Mouse (Mus musculus): Measurements from ENCODE around the gene Ppp1r35.
A peak's percentile ranks its signal among the peaks of the same experiment; 100 is the strongest.

Gene Ppp1r35

DNA sequence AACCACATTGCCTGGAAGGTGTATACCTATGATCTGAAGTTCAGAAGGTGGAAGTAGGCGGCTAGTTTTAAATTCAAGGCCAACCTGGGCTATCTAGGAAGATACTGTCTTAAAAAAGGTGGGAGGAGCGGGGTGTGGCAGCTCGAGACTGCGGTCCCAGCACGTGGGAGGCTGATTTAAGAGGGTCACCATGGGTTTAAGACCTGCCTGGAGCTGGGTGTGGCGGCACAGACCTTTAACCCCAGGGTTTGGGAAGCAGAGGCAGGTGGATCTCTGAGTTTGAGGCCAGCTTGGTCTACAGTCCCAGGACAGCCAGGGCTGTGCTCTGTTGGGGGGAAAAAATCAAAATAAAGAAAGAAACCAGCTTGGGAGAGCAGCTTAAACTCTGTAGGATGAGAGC, 26.7 kb upstream of the Ppp1r35 start:
- no peak for DNase-seq

- no peak for DNase-seq
These were observed 25.4 kb upstream of the Ppp1r35 start for GRCm38 (mm10) chr5:137753111-137753832.

DNA sequence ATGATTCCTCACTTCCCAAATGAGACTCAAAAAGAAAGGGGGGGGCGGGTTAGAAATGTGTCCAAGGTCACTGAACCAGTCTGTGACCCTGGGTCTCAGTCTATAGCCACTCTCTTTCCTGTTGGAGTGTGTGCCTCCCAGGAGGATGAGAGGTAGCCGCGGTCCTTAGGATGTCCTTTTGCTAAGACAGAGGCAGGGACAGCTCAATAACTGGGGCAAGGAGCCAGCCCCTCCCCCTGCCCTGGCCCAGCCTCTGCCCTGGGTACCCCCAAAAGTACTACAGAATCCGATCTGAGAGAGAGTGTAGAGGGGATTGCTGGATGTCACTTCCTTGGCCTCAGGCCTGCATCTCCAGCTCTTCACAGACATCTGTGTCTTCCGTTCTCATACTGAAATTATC, 23.2 kb upstream of the Ppp1r35 start:
- DNase-seq: no peak

DNA sequence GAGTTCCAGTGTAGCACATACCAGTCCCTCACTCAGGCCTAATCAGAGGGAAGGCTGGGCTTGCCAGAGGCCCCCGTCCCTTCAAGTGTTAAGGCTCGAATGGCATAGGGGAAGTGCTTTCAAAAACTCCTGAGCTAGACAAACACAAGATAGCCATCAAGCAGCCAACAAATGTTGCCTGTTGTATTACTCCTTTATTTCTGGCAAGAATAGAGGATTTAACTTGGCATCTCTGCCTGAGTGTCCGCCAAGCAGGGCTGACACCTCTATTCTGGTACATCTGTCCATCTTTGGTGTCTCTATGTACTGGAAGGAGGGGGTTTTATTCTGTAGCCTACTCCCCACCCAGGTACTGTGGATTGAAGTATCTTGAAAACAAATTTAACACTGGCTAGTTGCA, 22.5 kb upstream of the Ppp1r35 start:
- DNase-seq: no peak

- DNase-seq: peak; percentile 86
These were observed 21.6 kb upstream of the Ppp1r35 start for GRCm38 (mm10) chr5:137756882-137757661.

GRCm38 (mm10) chr5:137757887-137758286, 20.8 kb upstream of the Ppp1r35 start:
- peak; percentile 89 for DNase-seq

GRCm38 (mm10) chr5:137758921-137759534, 19.6 kb upstream of the Ppp1r35 start:
- DNase-seq: no peak

DNA sequence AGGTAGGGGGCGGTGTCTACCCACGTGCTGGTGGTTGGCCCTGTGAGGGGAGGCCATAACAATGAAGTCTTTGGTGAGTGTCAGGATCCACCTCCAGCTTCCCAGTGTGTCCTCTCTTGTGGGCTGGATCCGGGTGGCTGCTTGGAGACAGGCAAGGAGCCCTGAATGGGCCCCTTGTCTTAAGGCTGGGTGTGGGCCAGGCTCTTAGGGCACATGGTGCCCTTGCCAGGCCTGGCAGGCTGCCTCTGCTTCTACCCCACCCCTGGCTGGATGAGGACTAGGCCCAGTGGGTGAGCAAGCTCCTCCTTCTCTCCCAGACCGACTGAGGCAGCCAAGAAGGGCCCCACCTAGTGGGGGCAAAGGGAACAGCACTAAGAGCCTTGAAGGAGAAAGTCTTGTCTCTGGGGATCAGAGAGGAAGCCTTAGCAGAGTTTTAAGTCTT, 18.7 kb upstream of the Ppp1r35 start:
- DNase-seq: peak; percentile 88

DNA sequence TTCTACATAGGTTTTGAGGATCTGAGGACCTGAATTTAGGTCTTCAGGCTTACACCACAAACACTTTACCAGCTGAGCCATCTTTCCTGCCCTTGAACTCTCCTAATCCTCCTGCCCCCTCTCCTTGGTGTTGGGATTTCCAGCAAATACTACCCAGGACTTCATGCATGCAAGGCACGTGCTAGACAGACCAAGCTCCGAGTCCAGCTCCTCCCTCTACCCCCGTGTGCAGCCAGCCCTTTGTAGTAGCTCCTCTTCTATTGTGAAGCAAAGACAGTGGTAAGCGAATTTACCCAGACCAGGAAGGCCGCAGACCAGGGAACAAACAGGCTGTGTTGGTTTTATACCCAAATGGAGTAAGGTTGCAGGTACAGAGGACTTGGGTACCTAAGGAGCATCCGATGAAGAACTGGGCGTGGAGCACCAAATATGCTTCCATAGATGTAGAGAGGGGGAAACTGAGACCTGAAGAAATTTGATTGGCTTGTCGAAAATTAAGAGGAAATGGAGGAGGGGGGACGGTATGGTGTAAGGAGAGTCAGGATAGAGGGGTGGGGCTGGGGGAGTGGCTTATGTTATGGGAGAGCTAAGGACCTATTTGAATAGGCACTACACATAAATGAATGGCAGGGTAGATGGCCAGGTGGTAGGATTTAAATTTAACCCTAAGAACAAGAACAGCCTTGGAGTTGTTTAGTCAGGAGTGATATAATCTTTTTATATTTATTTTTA, 13.9 kb upstream of the Ppp1r35 start:
- no peak for DNase-seq

DNA sequence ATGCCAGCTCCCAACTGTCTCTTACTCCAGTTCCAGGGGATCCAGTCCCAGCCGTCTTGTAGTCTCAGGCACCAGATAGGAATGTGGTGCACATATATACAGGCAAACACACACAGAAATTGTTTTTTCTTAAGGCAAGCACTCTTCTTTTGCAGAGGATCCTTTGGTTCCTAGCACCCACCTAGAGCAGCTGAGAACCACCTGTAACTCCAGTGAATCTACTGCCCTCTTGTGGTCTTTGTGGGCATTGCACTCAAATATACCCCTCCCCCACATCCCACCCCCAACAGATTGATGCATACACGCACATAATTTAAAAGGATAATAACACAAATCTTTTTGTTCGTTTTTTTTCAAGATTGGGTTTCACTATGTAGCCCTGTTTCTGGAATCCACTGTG, 12.4 kb upstream of the Ppp1r35 start:
- no peak for DNase-seq

DNA sequence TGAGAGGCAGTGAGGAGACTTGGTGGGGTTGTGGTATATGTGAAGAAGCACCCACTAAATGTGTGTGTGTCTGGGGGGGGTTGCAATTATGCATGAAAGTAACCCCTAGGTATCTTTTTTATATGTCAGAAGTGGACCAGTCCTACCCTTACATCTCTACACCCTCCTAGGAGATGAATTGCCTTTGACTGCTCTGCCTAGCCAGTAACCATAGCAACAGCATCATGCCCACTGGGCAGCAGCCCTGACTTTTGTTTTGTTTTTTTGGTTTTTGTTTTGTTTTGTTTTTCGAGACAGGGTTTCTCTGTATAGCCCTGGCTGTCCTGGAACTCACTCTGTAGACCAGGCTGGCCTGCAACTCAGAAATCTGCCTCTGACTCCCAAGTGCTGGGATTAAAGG, 10.2 kb upstream of the Ppp1r35 start:
- no peak for DNase-seq

GRCm38 (mm10) chr5:137770709-137771108, 7.9 kb upstream of the Ppp1r35 start:
- no peak for DNase-seq

- no peak for DNase-seq
These were observed 5.9 kb upstream of the Ppp1r35 start for GRCm38 (mm10) chr5:137772755-137773154.

DNA sequence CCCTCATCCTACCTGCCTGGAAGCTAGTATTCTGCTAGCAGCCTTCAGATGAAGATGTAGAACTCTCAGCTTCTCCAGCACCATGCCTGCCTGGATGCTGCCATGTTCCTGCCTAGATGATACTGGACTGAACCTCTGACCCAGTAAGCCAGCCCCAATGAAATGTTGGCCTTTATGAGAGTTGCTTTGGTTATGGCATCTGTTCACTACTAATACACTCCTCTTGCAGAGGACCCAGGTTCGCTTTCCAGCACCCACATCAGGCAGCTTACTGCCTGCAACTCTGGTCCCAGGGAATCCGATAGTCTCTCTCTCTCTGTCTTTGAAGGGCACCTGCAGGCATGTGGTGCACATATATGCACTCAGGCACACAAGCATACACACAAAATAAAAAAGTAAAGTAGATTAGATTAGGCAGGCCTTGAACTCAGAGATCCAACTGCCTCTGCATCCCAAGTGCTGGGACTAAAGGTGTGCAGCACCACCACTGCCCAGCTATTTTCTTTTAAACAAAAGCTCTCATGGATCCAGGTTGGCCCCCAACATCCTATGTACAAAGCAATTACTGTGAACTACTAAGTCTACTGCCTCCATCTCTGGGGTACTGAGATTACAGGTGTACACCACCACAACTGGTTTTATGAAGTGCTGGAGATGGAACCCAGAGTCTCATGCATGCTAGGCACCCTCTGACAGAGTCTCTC, 2.9 kb upstream of the Ppp1r35 start:
- no peak for DNase-seq

DNA sequence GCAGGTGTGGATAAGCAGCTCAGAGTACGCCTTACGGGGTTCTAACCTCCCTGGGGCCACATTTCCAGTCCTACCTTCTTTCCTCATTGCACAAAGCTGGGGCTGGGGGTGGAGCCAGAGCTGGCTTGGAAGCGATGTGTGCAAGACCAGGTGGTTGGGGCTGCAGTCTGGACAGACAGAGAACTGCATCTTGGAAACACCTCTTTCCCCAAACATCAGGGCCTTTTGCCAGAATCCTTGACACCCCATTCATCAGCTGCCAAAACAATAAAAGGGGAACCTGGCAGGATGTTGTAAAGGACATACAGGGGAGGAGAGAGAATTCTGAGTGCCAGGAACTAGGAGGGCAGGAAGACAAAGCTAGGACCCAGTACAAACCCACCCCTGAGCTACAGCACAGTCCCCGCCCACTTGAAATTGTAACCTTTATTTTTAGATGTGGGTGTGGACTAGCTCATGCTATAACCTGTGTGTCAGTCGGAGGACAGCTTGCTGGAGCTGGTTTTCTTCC, 2.2 kb upstream of the Ppp1r35 start:
- DNase-seq: no peak

GRCm38 (mm10) chr5:137777267-137777845, 1.3 kb upstream of the Ppp1r35 start:
- no peak for DNase-seq

GRCm38 (mm10) chr5:137779053-137779933, 644 bp downstream of the Ppp1r35 start:
- no peak for DNase-seq

DNA sequence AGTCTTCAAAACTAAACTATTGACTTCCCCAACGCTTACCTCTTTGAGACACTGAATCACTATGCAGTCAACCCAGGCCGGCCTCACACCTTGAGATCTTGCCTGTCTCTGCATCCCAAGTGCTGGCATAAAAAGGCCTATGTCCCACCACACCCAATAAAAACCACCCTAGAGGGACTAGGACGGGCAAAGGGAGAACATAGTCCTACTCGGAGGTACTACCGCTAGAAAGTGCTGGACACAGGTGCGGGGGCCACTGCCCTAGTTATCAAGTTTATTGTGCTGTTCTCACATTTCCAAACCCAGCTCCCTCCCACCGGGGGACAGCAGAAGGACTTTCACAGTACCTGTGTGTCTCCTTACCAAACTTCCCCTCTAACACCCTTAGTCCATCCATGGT, 3.0 kb downstream of the Ppp1r35 start:
- no peak for DNase-seq

DNA sequence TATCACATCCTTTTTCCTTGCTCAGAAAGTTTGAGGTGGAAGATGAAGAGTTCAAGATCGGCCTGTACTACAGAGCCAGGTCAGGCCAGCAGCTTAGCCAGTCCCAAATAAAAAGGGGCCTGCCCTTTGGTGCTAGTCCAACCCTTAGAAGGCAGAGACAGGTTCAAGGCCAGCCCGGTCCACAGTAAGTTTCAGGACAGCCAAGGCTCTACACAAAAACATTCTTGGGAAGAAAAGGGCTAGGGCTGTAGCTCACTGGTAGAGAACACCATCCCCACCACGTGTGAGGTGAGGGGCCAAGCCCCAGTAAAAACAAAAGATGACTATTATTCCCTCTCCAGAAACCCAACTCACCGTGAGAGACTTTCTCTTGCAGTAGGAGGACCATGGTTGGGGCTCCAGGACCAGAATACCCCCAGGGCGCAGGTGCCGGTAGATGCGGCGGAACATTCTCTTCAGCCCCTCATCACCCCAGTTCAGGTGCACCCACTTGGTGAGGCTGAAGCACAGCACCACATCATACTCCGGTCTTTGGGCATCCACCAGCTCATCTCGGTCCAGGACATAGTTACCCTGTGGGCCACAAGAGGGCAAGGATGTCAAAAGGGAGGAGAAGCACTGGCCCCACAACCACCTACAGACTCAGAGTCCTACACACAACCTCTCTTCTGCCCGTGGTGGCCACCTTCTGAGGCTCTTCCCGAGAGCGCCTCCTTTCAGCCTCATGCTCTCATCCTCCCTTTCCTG, 4.3 kb downstream of the Ppp1r35 start:
- DNase-seq: no peak

GRCm38 (mm10) chr5:137783901-137784540, 5.4 kb downstream of the Ppp1r35 start:
- no peak for DNase-seq

Data from right cerebral cortex, adult 18-20 months (tissue).